Mouse (Mus musculus) ES-Bruce4 (cell line): ENCODE results near the gene Asb8. TPM values are rescaled to one million over a fixed set of nuclear protein-coding genes. Genes with fewer than 3 reads are reported as not detected.

Source experiments
- H3K27ac ChIP-seq: 2 replicates; pipeline ENCODE4 v1.5.1; 2012; ENCODE audit warnings: low read length, inconsistent platforms; ENCODE audit not compliant: insufficient read depth
- H3K27me3 ChIP-seq: 2 replicates; pipeline ENCODE4 v1.6.1; 2012; ENCODE audit warnings: mild to moderate bottlenecking, low read length, inconsistent platforms; ENCODE audit not compliant: control insufficient read depth, poor library complexity, insufficient read depth, severe bottlenecking
- H3K36me3 ChIP-seq: 2 replicates; pipeline ENCODE4 v1.6.1; 2012; ENCODE audit warnings: inconsistent platforms, mild to moderate bottlenecking, low read length, moderate library complexity; ENCODE audit not compliant: control insufficient read depth, poor library complexity, insufficient read depth, severe bottlenecking
- H3K4me1 ChIP-seq: one replicate; pipeline ENCODE4 v1.8.1; 2011; ENCODE audit warnings: low read length; ENCODE audit not compliant: control insufficient read depth, insufficient read depth
- H3K4me3 ChIP-seq: 2 replicates; pipeline ENCODE4 v1.5.1; 2011; ENCODE audit warnings: low read depth, mild to moderate bottlenecking, low read length
- H3K9ac ChIP-seq: 2 replicates; pipeline ENCODE4 v1.6.1; 2012; ENCODE audit warnings: low read depth, mild to moderate bottlenecking, inconsistent platforms; ENCODE audit not compliant: poor library complexity, severe bottlenecking
- H3K9me3 ChIP-seq: replicated peaks from 2 replicates; pipeline ENCODE4 v1.6.1; 2012; ENCODE audit warnings: mild to moderate bottlenecking, low read length, inconsistent platforms; ENCODE audit not compliant: control insufficient read depth, poor library complexity, insufficient read depth, severe bottlenecking
- CTCF ChIP-seq: IDR thresholded peaks from one replicate; pipeline ENCODE4 v1.8.1; 2011; ENCODE audit warnings: low read depth, low read length
- EP300 ChIP-seq: IDR thresholded peaks from 2 replicates; pipeline ENCODE4 v1.6.1; 2011; ENCODE audit warnings: low read depth, low read length; ENCODE audit not compliant: insufficient read depth
- POLR2A ChIP-seq: IDR thresholded peaks from one replicate; pipeline ENCODE4 v1.8.1; 2011; ENCODE audit warnings: low read length; ENCODE audit not compliant: insufficient read depth
- polyA plus RNA-seq: library from polyadenylated mRNA; stranded (reverse); fragments of >200 nt; gene quantifications from 2 replicates; pipeline ENCODE4 v1.2.4, GENCODE M21; 2011; ENCODE audit warnings: low read depth; ENCODE audit not compliant: missing spikeins, insufficient read depth, insufficient read length

Gene Asb8
- 34.7 and 34.9 TPM in 2 replicates for polyA plus RNA-seq

- Histone ChIP-seq H3K4me1 (no peaks in the 10 kb centered on the region), H3K36me3 (no peaks in the 10 kb centered on the region), H3K4me3 (no peak within 1 kb of the TSS), H3K9ac (no peak within 1 kb of the TSS), H3K27ac (no peak within 1 kb of the TSS), H3K9me3 (no peaks in the 10 kb centered on the region), H3K27me3 (no peaks in the 10 kb centered on the region)
- TF ChIP-seq EP300 (no peak), CTCF (no peak), POLR2A (no peak)
Measured at GRCm38 (mm10) chr15:98165525-98165924, at the start of gene Asb8. Gene Asb8 (minus strand): TSS chr15:98165625.

- no peak overlapping the region for H3K9ac ChIP-seq
- H3K4me3 ChIP-seq: no peak overlapping the region
- H3K4me1 ChIP-seq: no peaks in the 10 kb centered on the region
- no peak overlapping the region for H3K27ac ChIP-seq
- TF ChIP-seq EP300 (no peak), CTCF (no peak), POLR2A (no peak)
- H3K9me3 ChIP-seq: no peaks in the 10 kb centered on the region
- H3K27me3 ChIP-seq: no peaks in the 10 kb centered on the region
- no peaks in the 10 kb centered on the region for H3K36me3 ChIP-seq
Measured at GRCm38 (mm10) chr15:98214130-98214529, 48.7 kb upstream of the Asb8 start.

GRCm38 (mm10) chr15:98213336-98213870 lies 48.0 kb upstream of the Asb8 start:
- H3K36me3 ChIP-seq: no peaks in the 10 kb centered on the region
- no peaks in the 10 kb centered on the region for H3K27me3 ChIP-seq
- no peaks in the 10 kb centered on the region for H3K4me1 ChIP-seq
- H3K9me3 ChIP-seq: no peaks in the 10 kb centered on the region
- no peak overlapping the region for H3K9ac ChIP-seq
- H3K4me3 ChIP-seq: no peak overlapping the region
- TF ChIP-seq EP300 (no peak), CTCF (no peak), POLR2A (no peak)
- H3K27ac ChIP-seq: no peak overlapping the region

GRCm38 (mm10) chr15:98209676-98210075 lies 44.3 kb upstream of the Asb8 start:
- no peak for TF ChIP-seq CTCF
- no peak for TF ChIP-seq EP300
- no peak for TF ChIP-seq POLR2A
- Histone ChIP-seq H3K4me1 (no peaks in the 10 kb centered on the region), H3K27me3 (no peaks in the 10 kb centered on the region), H3K9ac (no peak overlapping the region), H3K9me3 (no peaks in the 10 kb centered on the region), H3K36me3 (no peaks in the 10 kb centered on the region), H3K4me3 (no peak overlapping the region), H3K27ac (no peak overlapping the region)

GRCm38 (mm10) chr15:98195442-98195841 lies 30.0 kb upstream of the Asb8 start, which contains the start of gene Olfr288:
Gene Olfr288 (minus strand): TSS chr15:98195542.
- peaks cover 1% of the 10 kb centered on the region for H3K27me3 ChIP-seq
- no peaks in the 10 kb centered on the region for H3K36me3 ChIP-seq
- no peak for TF ChIP-seq CTCF
- no peak for TF ChIP-seq POLR2A
- no peak for TF ChIP-seq EP300
- no peak within 1 kb of the TSS for H3K9ac ChIP-seq
- no peak within 1 kb of the TSS for H3K27ac ChIP-seq
- H3K4me1 ChIP-seq: no peaks in the 10 kb centered on the region
- no peaks in the 10 kb centered on the region for H3K9me3 ChIP-seq
- no peak within 1 kb of the TSS for H3K4me3 ChIP-seq

- no peak overlapping the region for H3K4me3 ChIP-seq
- no peak overlapping the region for H3K9ac ChIP-seq
- TF ChIP-seq POLR2A (no peak), CTCF (no peak), EP300 (no peak)
- H3K9me3 ChIP-seq: no peaks in the 10 kb centered on the region
- H3K36me3 ChIP-seq: no peaks in the 10 kb centered on the region
- peaks cover 2% of the 10 kb centered on the region for H3K4me1 ChIP-seq
- H3K27ac ChIP-seq: no peak overlapping the region
- no peaks in the 10 kb centered on the region for H3K27me3 ChIP-seq
Measured at GRCm38 (mm10) chr15:98184456-98184855, 19.0 kb upstream of the Asb8 start.
